Mouse (Mus musculus): ENCODE results near the gene Pithd1. TPM values are rescaled to one million over a fixed set of nuclear protein-coding genes. Genes with fewer than 3 reads are reported as not detected.
"Not testable (repeated sequence)": the region's sequence is repeated elsewhere in the genome, so short reads cannot be mapped to it uniquely, and the experiment has no call there.

Pithd1 gene
- total RNA-seq, 2 experiments from 2014 or later, result 71.5 to 72.5 TPM

DNA sequence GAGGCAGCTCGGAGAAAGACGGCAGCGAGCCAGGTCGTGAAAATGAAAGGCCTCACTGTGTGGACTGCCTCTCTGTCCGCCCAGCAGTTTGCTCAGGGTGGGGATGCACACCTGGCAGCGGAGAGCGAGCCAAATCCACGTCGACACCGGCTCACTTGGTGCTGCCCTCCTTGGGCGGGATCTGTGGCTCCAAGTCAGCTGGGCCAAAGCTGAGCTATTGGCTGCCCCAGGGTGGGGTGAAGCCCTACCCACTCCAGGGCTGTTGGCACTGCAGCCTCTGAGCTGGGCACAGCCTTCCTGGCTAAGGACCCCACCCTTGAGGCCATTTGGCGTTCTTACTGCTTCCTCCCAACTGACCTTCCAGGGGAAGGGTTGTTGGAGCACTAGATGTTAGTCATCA is 22.6 kb downstream of the Pithd1 start:
- peak; percentile 45 to 71 for DNase-seq (ENCODE audit: low spot score in 2 of 2)
- intact Hi-C loops (cut with DNase I), result loop anchor here (5.0 kb wide), 1 partner anchor 72 kb away; no protein-coding TSS in a partner anchor

GRCm38 (mm10) chr4:135963457-135964193 is 23.4 kb downstream of the Pithd1 start, which contains the start of gene Gale:
Gene Gale (plus strand): TSS chr4:135963727.
- intact Hi-C loops (cut with DNase I), result loop anchor here (5.0 kb wide), 1 partner anchor 71 kb away; no protein-coding TSS in a partner anchor
- peak; percentile 94 to 95 for DNase-seq (ENCODE audit: low spot score in 2 of 2)

DNA sequence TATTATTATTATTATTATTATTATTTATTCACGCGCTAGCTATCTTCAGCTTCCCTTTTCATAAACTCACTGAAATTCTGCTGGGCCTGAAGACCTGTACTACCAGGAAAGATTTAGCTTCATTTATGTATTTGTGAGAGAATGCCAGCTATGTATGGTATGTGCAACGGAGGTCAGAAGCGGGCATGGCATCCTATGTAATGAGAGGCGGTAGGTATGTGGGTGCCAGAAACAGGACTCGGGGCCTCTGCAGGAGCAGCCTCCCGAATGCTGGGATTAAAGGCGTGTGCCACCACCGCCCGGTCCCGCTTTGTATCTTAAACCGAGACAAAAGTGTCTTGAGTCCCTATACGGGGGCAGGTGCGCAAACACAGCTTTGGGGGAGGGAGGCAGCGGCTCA is 24.1 kb downstream of the Pithd1 start:
- intact Hi-C loops (cut with DNase I), result loop anchor here (5.0 kb wide), 1 partner anchor 71 kb away; no protein-coding TSS in a partner anchor
- no peak for DNase-seq (ENCODE audit: low spot score in 2 of 2)

DNA sequence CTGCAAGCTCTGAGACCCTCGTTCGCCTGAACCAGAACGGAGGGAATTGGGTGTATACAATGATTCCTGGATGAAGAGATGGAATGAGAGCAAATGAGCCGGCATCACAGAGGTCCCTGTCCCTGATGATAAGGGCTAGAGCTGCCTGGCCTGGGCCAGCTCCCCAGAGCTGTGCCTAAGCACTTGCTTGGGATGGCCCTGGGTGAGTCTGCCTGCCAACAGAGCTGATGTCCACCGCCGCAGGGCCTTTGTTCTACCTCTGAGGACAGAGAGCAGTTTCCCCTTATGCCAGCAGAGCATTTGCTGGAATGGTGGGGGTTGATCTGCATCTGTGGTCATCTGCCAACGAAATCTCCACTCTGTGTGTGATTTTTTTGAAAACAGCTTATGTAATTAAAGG is 24.9 kb downstream of the Pithd1 start:
- no peak for DNase-seq (ENCODE audit: low spot score in 2 of 2)
- intact Hi-C loops (cut with DNase I), result loop anchor here (5.0 kb wide), 1 partner anchor 70 kb away; no protein-coding TSS in a partner anchor

DNA sequence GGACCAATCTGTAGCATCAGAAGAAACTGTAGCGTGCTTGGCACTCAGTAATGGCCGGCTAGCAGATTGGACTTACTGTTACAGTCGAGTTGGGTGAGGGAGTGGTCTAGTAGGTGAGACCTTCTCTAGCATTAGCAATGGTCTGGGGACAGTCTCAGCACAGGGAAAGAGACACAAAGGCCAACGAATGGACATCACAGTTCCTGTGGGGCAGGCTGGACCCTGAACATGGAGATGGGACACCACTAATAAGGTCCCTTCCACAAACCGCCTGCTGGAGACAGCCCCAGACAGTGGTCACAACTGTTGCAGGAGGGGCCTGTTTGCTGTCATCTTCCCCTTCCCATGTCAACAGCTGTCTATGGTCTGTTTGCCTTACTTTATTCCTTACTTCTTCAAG is 25.4 kb downstream of the Pithd1 start:
- no peak for DNase-seq (ENCODE audit: low spot score in 2 of 2)
- intact Hi-C loops (cut with DNase I), result loop anchor here (5.0 kb wide), 1 partner anchor 69 kb away; no protein-coding TSS in a partner anchor

DNA sequence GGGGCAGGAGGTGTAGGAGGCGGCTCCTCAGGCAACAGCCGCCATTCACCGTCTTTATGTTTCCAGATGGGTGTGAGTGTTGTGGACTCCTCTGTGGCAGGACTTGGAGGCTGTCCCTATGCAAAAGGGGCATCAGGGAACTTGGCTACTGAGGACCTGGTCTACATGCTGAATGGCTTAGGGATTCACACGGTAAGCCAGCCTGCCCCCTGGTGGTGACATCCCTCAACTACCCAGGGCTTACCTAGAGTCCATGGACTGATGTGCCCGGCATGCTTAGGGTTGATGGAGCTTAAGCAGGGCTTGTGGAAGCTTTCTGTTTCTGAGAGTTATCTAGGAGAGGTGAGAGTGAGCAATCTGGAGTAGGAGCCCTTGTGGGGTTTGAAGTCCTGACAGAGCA is 26.3 kb downstream of the Pithd1 start:
- intact Hi-C loops (cut with DNase I), result loop anchor here (5.0 kb wide), 1 partner anchor 68 kb away; no protein-coding TSS in a partner anchor
- DNase-seq (ENCODE audit: low spot score in 2 of 2), result peak; percentile 82 to 87

DNA sequence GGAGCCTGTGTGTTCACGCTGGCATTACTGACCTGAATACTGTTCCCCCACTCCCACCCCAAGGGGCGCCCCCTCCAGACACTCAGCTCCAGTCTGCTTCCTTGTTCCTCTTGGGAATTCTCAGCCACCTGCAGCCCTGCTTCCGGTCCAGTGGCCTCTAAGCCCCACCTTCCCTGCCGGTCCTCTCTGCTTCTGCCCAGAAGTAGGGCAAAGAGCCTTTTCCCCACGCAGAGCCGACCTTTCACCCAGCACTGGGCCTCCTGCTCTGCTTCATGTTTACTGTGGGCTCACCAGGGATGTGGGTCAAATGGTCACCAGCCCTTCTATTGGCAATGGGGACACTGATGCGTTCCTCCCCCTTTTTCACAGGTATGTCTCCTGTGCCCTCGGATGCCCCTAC is 28.7 kb downstream of the Pithd1 start:
- no peak for DNase-seq (ENCODE audit: low spot score in 2 of 2)
- intact Hi-C loops (cut with DNase I), result no loop called here

DNA sequence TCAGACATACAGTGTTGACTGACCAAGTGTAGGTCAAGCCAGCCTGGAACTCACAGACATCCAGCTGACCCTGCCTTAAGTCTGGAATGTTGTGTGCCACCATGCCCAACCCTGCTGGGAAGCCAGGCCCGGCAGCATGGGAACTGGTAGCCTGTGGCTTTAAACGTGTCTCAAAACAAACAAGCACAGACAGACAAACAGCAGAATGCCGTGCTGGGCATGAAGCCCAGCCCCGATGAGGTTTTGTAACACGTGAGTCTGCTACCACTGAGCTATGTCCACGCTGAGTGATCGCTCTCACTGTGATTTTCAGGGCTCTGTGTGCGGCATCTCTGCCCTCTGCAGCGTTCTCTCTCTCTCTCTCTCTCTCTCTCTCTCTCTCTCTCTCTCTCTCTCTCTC is 31.2 kb downstream of the Pithd1 start:
- no peak for DNase-seq (ENCODE audit: low spot score in 2 of 2)
- intact Hi-C loops (cut with DNase I), result no loop called here

DNA sequence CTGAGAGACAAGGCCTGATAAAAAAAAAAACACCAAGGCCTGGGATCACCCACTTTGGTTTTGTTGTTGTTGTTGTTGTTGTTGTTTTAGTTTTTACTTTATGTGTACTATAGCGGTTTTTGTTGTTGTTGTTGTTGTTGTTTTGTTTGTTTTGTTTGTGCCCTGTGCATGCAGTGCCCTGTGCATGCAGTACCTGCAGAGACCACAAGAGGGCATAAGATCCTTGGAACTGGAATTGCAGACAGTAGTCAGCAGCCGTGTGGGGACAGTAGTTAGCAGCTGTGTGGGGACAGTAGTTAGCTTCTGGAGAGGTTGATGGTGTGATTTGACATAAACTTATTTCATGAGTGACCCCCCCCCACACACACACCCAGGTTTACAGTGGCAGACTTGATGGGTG is 32.8 kb downstream of the Pithd1 start:
- DNase-seq (ENCODE audit: low spot score in 2 of 2), result peak; percentile 81
- intact Hi-C loops (cut with DNase I), result no loop called here

DNA sequence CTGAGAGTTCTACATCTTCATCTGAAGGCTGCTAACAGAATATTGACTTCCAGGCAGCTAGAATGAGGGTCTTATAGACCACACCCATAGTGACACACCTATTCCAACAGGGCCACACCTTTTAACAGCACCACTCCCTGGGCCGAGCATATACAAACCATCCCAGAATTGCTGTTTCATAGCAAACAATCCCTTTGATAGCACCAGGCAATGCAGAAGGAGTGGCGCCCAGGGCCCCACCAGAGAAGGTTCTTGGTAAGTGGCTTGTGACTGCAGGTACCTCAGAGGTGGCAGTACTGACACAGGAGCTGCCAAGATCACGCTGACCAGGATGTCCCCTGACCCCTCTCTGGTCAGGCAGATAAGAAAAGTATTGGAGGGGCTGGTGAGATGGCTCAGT is 33.9 kb downstream of the Pithd1 start:
- no peak for DNase-seq (ENCODE audit: low spot score in 2 of 2)
- intact Hi-C loops (cut with DNase I), result no loop called here

- DNase-seq (ENCODE audit: low spot score in 2 of 2), result no peak
- intact Hi-C loops (cut with DNase I), result no loop called here
These were observed 35.6 kb downstream of the Pithd1 start for GRCm38 (mm10) chr4:135951505-135951904.

DNA sequence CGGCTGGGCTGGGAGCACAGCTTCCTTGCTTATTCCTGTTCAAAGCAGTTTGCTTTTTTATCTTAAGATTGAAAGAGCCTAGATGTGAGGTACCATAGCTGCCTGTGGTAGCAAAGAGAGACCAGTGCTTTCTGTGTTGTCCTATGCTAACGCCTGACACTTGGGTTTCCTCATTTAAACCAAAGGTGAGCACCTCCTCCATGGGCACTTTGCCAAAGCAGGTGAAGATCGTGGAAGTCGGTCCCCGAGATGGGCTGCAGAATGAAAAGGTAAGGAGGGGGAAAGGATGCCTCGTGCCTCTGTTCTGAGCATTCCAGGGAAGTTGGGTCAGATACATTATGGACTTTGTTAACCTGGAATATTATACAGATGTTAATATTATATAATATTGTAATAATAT is 36.7 kb downstream of the Pithd1 start:
- no peak for DNase-seq (ENCODE audit: low spot score in 2 of 2)
- intact Hi-C loops (cut with DNase I), result no loop called here

GRCm38 (mm10) chr4:135949911-135950310 is 37.2 kb downstream of the Pithd1 start:
- intact Hi-C loops (cut with DNase I), result no loop called here
- DNase-seq (ENCODE audit: low spot score in 2 of 2), result no peak

GRCm38 (mm10) chr4:135949475-135949874 is 37.6 kb downstream of the Pithd1 start:
- DNase-seq (ENCODE audit: low spot score in 2 of 2), result no peak
- intact Hi-C loops (cut with DNase I), result no loop called here

GRCm38 (mm10) chr4:135948142-135948541 is 38.9 kb downstream of the Pithd1 start:
- no peak for DNase-seq (ENCODE audit: low spot score in 2 of 2)
- intact Hi-C loops (cut with DNase I), result no loop called here

DNA sequence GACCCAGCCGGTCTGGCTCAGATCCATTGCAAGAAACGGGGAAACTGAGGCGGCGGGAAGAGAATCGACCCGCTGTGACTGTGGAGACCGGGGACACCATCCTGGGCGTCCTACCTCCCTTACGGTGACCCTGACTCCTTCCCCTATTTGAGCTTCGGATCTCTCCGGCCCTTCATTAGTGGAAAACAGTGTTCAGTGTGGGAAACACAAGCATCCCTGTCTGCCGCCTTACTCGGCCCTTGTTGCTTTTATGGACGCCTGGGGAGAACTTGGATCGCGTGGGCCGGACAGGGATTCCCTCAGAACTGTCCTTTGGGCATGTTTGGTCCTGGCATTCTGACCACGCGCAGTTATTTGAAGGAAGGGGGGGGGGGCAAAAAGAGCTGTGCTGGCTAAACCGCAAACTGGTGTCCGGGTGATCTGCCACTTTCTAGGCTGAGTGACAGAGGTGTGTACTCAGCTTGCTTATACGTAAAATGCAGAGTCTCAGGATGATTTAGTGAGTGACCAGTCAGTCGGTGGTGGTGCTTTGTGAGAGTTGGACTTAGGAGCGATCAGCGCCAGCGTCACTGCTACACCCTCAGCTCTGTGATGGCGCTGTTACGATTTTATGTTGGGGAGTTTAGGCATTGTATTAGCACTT is 40.3 kb downstream of the Pithd1 start:
- intact Hi-C loops (cut with DNase I), result no loop called here
- no peak for DNase-seq (ENCODE audit: low spot score in 2 of 2)

DNA sequence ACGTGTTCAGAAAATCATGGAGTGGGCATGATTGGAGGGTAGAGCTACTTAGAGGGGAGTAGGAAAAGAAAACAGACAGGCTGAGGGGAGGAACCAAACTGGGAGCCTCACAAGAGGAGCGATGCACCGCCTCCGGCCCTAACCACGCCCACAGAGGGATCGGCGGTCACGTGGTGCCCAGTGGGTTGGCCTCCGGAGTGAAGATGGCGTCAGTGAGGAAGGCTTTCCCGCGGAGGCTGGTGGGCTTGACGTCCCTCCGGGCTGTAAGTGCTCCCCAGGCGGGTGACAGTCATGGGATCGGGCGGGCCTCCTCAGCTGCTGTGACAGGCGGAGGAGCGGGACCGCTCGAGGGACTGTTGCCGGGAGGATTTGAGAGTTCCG is 40.8 kb downstream of the Pithd1 start, which contains the start of gene Hmgcl:
TSS of gene Hmgcl (plus strand) at position 171 of the 381 bp plus-strand sequence.
- DNase-seq (ENCODE audit: low spot score in 2 of 2), result peak; percentile 94 to 97
- intact Hi-C loops (cut with DNase I), result no loop called here

DNA sequence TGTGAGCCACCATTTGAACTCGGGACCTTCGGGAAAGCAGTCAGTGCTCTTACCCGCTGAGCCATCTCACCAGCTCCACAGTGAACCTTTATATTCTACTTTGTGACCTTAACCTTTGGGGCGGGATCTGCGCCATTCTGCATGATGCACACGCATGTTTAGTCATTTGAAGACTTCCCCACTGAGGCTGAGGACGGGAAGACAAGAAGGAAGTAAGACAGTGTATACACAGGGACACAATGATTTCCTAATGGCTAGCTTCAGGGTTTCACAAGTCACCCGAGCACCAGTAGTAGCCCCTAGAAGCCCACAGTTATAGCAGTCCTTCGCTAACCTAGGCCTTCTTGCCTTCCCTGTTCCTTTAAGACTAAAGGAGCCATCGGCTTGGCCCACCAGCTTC is 41.4 kb downstream of the Pithd1 start:
- intact Hi-C loops (cut with DNase I), result no loop called here
- DNase-seq (ENCODE audit: low spot score in 2 of 2), result no peak

DNA sequence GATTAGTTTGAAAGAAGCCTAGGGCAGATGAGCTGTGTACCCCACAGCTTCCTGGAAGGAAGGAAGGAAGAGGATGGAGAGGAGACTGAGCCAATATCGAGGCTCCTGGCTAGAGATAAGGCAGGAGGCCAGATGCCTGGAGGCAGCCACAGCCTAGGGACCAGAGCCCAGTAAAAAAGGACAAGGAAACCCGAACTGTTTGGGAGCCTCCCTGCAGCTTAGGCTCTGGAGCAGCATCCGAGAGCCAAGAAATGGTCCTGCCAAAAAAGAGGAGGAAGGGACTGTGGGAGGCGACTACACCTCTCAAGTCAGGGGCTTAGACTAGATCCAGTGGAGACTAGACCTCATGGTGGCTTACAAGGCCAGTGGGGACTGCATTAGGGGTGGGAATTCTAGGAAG is 43.7 kb downstream of the Pithd1 start:
- no peak for DNase-seq (ENCODE audit: low spot score in 2 of 2)
- intact Hi-C loops (cut with DNase I), result no loop called here

DNA sequence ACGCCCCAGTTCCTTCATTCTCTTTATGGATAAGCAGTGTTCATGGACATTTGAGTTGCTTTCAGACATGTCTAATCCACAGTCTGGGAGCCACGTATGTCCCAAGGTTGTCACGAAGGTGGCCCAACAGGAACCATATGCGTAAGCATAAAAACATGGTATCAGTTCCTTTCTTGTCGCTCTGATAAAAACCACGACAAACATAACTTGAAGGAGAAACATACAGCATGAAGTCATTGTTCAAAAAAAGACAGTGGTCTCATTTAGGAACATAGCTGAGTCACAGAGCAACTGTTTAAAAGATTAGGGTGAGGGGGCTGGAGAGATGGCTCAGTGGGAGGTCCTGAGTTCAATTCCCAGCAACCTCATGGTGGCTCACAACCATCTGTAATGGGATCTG is 44.9 kb downstream of the Pithd1 start:
- DNase-seq (ENCODE audit: low spot score in 2 of 2), result no peak
- intact Hi-C loops (cut with DNase I), result no loop called here

DNA sequence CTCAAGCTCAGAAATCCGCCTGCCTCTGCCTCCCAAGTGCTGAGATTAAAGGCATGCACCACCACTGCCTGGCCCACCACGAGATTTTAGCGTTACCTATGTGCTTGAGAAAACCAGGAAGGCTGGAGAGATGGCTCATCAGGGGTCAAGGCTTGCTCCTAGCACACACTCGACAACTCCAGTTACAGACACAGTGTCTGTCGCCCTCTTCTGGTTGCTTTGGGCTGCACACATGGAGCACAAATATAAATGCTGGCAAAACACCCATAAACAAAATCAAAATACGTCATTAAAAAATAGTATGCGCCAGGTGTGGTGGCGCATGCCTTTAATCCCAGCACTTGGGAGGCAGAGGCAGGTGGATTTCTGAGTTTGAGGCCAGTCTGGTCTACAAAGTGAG is 46.0 kb downstream of the Pithd1 start:
- intact Hi-C loops (cut with DNase I); DNase-seq (ENCODE audit: low spot score in 2 of 2): not testable (repeated sequence)
